Mouse (Mus musculus) intestine, embryonic 14.5 days (tissue): ENCODE results near the gene Ak9. TPM values are rescaled to one million over a fixed set of nuclear protein-coding genes. Genes with fewer than 3 reads are reported as not detected.

Experiments
- ATAC-seq: fragments of 200-750 bp; cut with Nextera tagmentation; replicated peaks from 2 replicates; pipeline ENCODE4 v1.8.0; 2017; ENCODE audit warnings: low read depth, moderate number of reproducible peaks, moderate TSS enrichment, moderate library complexity; ENCODE audit not compliant: low FRiP score, low TSS enrichment
- DNase-seq: peaks from one replicate; pipeline ENCODE4 v3.0.0-alpha.2; 2018; ENCODE audit warnings: low spot score
- H3K27ac ChIP-seq: fragments of 300-500 bp; sonication (generic); 2 replicates; pipeline ENCODE4 v1.5.1; 2014; ENCODE audit warnings: low read depth, mild to moderate bottlenecking, control low read depth
- H3K27me3 ChIP-seq: fragments of 300-500 bp; sonication (generic); replicated peaks from 2 replicates; pipeline ENCODE4 v1.6.1; 2014; ENCODE audit warnings: low read length, control low read depth; ENCODE audit not compliant: control insufficient read depth, insufficient read depth
- H3K36me3 ChIP-seq: fragments of 300-500 bp; sonication (generic); 2 replicates; pipeline ENCODE4 v1.6.1; 2014; ENCODE audit warnings: low read length, control low read depth; ENCODE audit not compliant: control insufficient read depth, insufficient read depth
- H3K4me1 ChIP-seq: fragments of 300-500 bp; sonication (generic); replicated peaks from 2 replicates; pipeline ENCODE4 v1.6.1; 2014; ENCODE audit warnings: low read length, control low read depth, mixed read lengths; ENCODE audit not compliant: control insufficient read depth, insufficient read depth
- H3K4me2 ChIP-seq: fragments of 300-500 bp; sonication (generic); 2 replicates; pipeline ENCODE4 v1.6.1; 2014; ENCODE audit warnings: low read length
- H3K4me3 ChIP-seq: fragments of 300-500 bp; sonication (generic); 2 replicates; pipeline ENCODE4 v1.5.1; 2014; ENCODE audit warnings: low read depth, low read length, control low read depth, mixed read lengths
- H3K9ac ChIP-seq: fragments of 300-500 bp; sonication (generic); 2 replicates; pipeline ENCODE4 v1.6.1; 2014; ENCODE audit warnings: mild to moderate bottlenecking, low read length
- H3K9me3 ChIP-seq: fragments of 300-500 bp; sonication (generic); 2 replicates; pipeline ENCODE4 v1.6.1; 2016; ENCODE audit warnings: low read length, control low read depth; ENCODE audit not compliant: control insufficient read depth
- WGBS: fragments of 180-500 bp; shearing (Covaris S2); extraction: QIAGEN DNeasy Blood & Tissue Kit; methylation state at CpG from one replicate; pipeline ENCODE4 v1.1.7; 2014; 5-methylcytosine and 5-hydroxymethylcytosine counted together
- polyA plus RNA-seq: library from polyadenylated mRNA; unstranded; fragments of >200 nt; fragmentation: Nextera tagmentation; extraction: Ambion mirVana; gene quantifications from 2 replicates; pipeline ENCODE4 v1.2.1, GENCODE M21; 2014

The Ak9 gene
- polyA plus RNA-seq, 1 experiment from 2014 or later, result 0.03 TPM

DNA sequence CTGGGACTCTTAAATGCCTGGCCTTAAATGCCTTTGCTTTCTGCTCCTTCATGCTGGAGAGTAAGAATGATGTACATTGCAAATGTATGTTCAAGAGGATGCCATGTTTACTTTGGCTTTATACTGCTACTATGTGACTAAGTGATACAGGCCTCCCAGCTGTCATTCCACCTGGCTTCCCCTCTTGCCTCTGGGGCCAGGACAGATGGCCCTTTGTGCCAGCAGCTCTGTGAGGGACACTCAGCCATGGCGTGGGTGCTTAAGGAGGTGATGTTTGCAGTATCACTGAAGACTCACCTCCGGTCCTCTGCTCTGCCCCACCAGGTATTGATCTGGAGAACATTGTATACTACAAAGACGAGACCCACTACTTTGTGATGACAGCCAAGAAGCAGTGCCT, 176.2 kb downstream of the Ak9 start:
- Histone ChIP-seq H3K27me3 (no peaks in the 10 kb centered on the region), H3K4me1 (peaks cover 11% of the 10 kb centered on the region), H3K36me3 (peaks cover 44% of the 10 kb centered on the region), H3K9me3 (no peaks in the 10 kb centered on the region), H3K9ac (no peak overlapping the region), H3K4me2 (no peak overlapping the region), H3K4me3 (no peak overlapping the region), H3K27ac (no peak overlapping the region)
- WGBS, result 84% methylated on average over 3 of the region's 3 CpGs
- DNase-seq (no peak), ATAC-seq (no peak)

DNA sequence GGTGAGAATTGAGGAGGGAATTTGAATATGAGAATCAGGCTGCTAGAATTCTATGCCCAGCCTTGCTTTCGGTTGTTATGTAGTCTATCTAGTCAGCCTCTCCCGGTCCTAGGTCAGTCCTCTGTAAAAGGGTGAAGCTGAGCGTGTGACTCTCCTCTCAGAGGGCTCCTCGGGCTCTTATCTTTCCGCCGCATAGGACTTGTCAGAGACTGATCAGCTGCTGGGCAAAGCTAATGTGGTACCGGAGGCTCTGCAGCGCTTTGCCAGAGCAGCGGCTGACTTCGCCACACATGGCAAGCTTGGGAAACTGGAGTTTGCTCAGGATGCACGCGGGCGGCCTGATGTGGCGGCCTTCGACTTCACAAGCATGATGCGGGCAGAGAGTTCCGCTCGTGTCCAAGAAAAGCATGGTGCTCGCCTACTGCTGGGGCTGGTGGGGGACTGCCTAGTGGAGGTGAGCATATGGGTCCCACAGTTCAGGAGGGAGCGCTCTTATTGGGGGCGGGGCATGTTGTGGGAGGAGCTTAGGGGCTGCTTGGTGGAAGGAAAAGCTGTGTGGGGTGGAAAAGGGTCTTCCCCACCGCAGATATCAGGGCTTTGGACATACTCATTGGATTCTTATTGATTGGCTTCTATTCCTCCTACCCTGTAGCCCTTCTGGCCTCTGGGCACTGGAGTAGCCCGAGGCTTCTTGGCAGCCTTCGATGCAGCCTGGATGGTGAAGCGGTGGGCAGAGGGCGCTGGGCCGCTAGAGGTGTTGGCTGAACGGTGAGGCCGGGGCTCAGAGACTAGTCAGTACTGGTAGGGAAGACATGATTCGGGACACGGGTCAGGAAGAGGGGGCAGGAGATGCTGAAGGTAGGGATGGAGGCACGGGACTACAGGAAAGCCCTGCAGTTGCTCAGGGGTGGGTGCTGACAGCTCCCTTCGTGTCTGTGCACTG, 177.4 kb downstream of the Ak9 start:
- DNase-seq, result no peak
- no peak overlapping the region for H3K4me2 ChIP-seq
- no peak overlapping the region for H3K27ac ChIP-seq
- peaks cover 6% of the 10 kb centered on the region for H3K4me1 ChIP-seq
- no peak for ATAC-seq
- H3K9me3 ChIP-seq, result no peaks in the 10 kb centered on the region
- no peak overlapping the region for H3K4me3 ChIP-seq
- no peaks in the 10 kb centered on the region for H3K27me3 ChIP-seq
- 68% methylated on average over 33 of the region's 33 CpGs for WGBS
- no peak overlapping the region for H3K9ac ChIP-seq
- H3K36me3 ChIP-seq, result peaks cover 56% of the 10 kb centered on the region

DNA sequence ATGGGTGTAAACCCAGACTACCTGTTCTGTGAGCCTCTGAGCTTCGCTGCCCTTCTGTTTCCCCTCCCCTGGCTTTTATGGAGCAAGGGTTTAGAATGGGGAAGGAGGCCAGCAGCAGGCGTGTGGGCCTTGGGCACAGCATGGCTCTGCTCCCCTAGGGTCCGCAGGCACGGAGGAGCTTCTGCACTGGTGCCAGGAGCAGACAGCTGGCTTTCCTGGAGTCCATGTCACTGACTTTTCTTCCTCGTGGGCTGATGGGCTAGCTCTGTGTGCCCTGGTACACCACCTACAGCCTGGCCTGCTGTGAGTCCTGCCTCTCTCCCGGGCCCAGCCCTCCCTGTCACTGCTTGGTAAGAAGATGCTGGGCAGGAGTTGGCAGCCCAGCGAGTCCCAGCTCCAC, 178.7 kb downstream of the Ak9 start:
- no peaks in the 10 kb centered on the region for H3K27me3 ChIP-seq
- peaks cover under 1% of the 10 kb centered on the region; the same call in 1 of the 2 replicates for H3K4me1 ChIP-seq
- H3K4me3 ChIP-seq, result no peak overlapping the region
- H3K36me3 ChIP-seq, result peaks cover 68% of the 10 kb centered on the region
- H3K4me2 ChIP-seq, result no peak overlapping the region
- no peak overlapping the region for H3K9ac ChIP-seq
- H3K27ac ChIP-seq, result no peak overlapping the region
- no peak for ATAC-seq
- no peaks in the 10 kb centered on the region for H3K9me3 ChIP-seq
- no peak for DNase-seq
- WGBS, result 84% methylated on average over 7 of the region's 7 CpGs

Other genes with a start within 250 kb of the Ak9 start
- 0.09 TPM in 1 of 2 replicates, not detected in the other for gene Gpr6, start 231.7 kb upstream of the Ak9 start, polyA plus RNA-seq
- gene Fig4, start 720 bp upstream of the Ak9 start, polyA plus RNA-seq, result 20.4 and 21.0 TPM in 2 replicates
- gene Zbtb24, start 146.4 kb downstream of the Ak9 start, polyA plus RNA-seq, result 15.0 and 16.7 TPM in 2 replicates
- gene Mical1, start 172.3 kb downstream of the Ak9 start, polyA plus RNA-seq, result 29.5 and 30.1 TPM in 2 replicates
- 55.5 and 60.8 TPM in 2 replicates for gene Smpd2, start 186.4 kb downstream of the Ak9 start, polyA plus RNA-seq
- 0.76 and 1.5 TPM in 2 replicates for gene Ppil6, start 186.5 kb downstream of the Ak9 start, polyA plus RNA-seq
- 180 and 184 TPM in 2 replicates for gene Cd164, start 215.4 kb downstream of the Ak9 start, polyA plus RNA-seq